Mouse (Mus musculus) naive thymus-derived CD4-positive, alpha-beta T cell, adult 2 months (primary cell): ENCODE data around the gene Gck.
"Not testable (repeated sequence)": the region's sequence is repeated elsewhere in the genome, so short reads cannot be mapped to it uniquely, and the experiment has no call there.

ENCODE experiments used
- DNase-seq: peaks from one replicate; pipeline ENCODE4 v3.0.0-alpha.2; 2011; ENCODE audit warnings: low read depth

The Gck gene

GRCm38 (mm10) chr11:5954965-5955504 lies 5.2 kb upstream of the Gck start:
- DNase-seq, result peak; percentile 70

- peak; percentile 17 for DNase-seq
These were observed 4.6 kb upstream of the Gck start for GRCm38 (mm10) chr11:5954435-5954834.

- DNase-seq, result peak; percentile 61
These were observed 3.4 kb upstream of the Gck start for GRCm38 (mm10) chr11:5953130-5953765.

GRCm38 (mm10) chr11:5952501-5952900 lies 2.6 kb upstream of the Gck start:
- no peak for DNase-seq

GRCm38 (mm10) chr11:5948546-5949250 lies 1.2 kb downstream of the Gck start:
- no peak for DNase-seq

GRCm38 (mm10) chr11:5947796-5948195 lies 2.1 kb downstream of the Gck start:
- DNase-seq, result no peak

- DNase-seq, result no peak
These were observed 4.8 kb downstream of the Gck start for GRCm38 (mm10) chr11:5945096-5945495.

GRCm38 (mm10) chr11:5942966-5943365 lies 6.9 kb downstream of the Gck start:
- no peak for DNase-seq

GRCm38 (mm10) chr11:5934531-5934930 lies 15.3 kb downstream of the Gck start:
- not testable (repeated sequence) for DNase-seq

GRCm38 (mm10) chr11:5931947-5932346 lies 17.9 kb downstream of the Gck start:
- not testable (repeated sequence) for DNase-seq

- DNase-seq, result no peak
These were observed 19.3 kb downstream of the Gck start for GRCm38 (mm10) chr11:5930578-5930977.

- no peak for DNase-seq
These were observed 23.1 kb downstream of the Gck start for GRCm38 (mm10) chr11:5926696-5927220.

- no peak for DNase-seq
These were observed 25.2 kb downstream of the Gck start for GRCm38 (mm10) chr11:5924699-5925098.

GRCm38 (mm10) chr11:5920323-5920960 lies 29.4 kb downstream of the Gck start:
- DNase-seq, result peak; percentile 50

GRCm38 (mm10) chr11:5919606-5920005 lies 30.3 kb downstream of the Gck start:
- no peak for DNase-seq

- DNase-seq, result no peak
These were observed 31.8 kb downstream of the Gck start for GRCm38 (mm10) chr11:5918111-5918510.

GRCm38 (mm10) chr11:5916178-5916548 lies 33.7 kb downstream of the Gck start:
- DNase-seq, result no peak

GRCm38 (mm10) chr11:5915429-5916177 lies 34.3 kb downstream of the Gck start:
- DNase-seq, result no peak

GRCm38 (mm10) chr11:5914940-5915339 lies 34.9 kb downstream of the Gck start:
- no peak for DNase-seq

GRCm38 (mm10) chr11:5913936-5914335 lies 35.9 kb downstream of the Gck start:
- no peak for DNase-seq

- DNase-seq, result no peak
These were observed 36.6 kb downstream of the Gck start for GRCm38 (mm10) chr11:5913256-5913655.

- peak; percentile 30 for DNase-seq
These were observed 37.2 kb downstream of the Gck start for GRCm38 (mm10) chr11:5912635-5913034.
